Mouse (Mus musculus) hindbrain, postnatal 0 days (tissue): ENCODE data around the gene Ccdc105. TPM values are rescaled to one million over a fixed set of nuclear protein-coding genes. Genes with fewer than 3 reads are reported as not detected.

Experiments
- ATAC-seq: fragments of 200-750 bp; cut with Nextera tagmentation; 2 replicates; pipeline ENCODE4 v1.8.0; 2017; ENCODE audit warnings: mild to moderate bottlenecking, moderate TSS enrichment, moderate library complexity
- DNase-seq: peaks from one replicate; pipeline ENCODE4 v3.0.0-alpha.2; 2015; ENCODE audit warnings: low spot score
- H3K27ac ChIP-seq: fragments of 300-500 bp; sonication (generic); 2 replicates; pipeline ENCODE4 v1.5.1; 2014; ENCODE audit warnings: mild to moderate bottlenecking
- H3K27me3 ChIP-seq: fragments of 300-500 bp; sonication (generic); 2 replicates; pipeline ENCODE4 v1.6.1; 2014; ENCODE audit warnings: low read length, mixed read lengths; ENCODE audit not compliant: insufficient read depth
- H3K36me3 ChIP-seq: fragments of 300-500 bp; sonication (generic); 2 replicates; pipeline ENCODE4 v1.6.1; 2014; ENCODE audit warnings: low read length, mixed read lengths; ENCODE audit not compliant: insufficient read depth
- H3K4me1 ChIP-seq: fragments of 300-500 bp; sonication (generic); 2 replicates; pipeline ENCODE4 v1.6.1; 2014; ENCODE audit warnings: antibody characterized with exemption, low read length, mixed read lengths; ENCODE audit not compliant: insufficient read depth
- H3K4me2 ChIP-seq: fragments of 300-500 bp; sonication (generic); 2 replicates; pipeline ENCODE4 v1.6.1; 2014; ENCODE audit warnings: low read depth, mild to moderate bottlenecking, low read length, moderate library complexity, mixed read lengths
- H3K4me3 ChIP-seq: fragments of 300-500 bp; sonication (generic); 2 replicates; pipeline ENCODE4 v1.5.1; 2014; ENCODE audit warnings: low read length
- H3K9ac ChIP-seq: fragments of 300-500 bp; sonication (generic); replicated peaks from 2 replicates; pipeline ENCODE4 v1.6.1; 2014; ENCODE audit warnings: mild to moderate bottlenecking, low read length, moderate library complexity, mixed read lengths
- H3K9me3 ChIP-seq: fragments of 300-500 bp; sonication (generic); 2 replicates; pipeline ENCODE4 v1.6.1; 2016; ENCODE audit warnings: low read length, mixed read lengths
- CTCF ChIP-seq: IDR thresholded peaks from 2 replicates; pipeline ENCODE4 v1.5.1; 2016; ENCODE audit warnings: antibody characterized with exemption, control low read depth, low read depth
- WGBS: fragments of 180-500 bp; shearing (Covaris S2); extraction: QIAGEN DNeasy Blood & Tissue Kit; methylation state at CpG from one replicate; pipeline ENCODE4 v1.1.7; 2014; 5-methylcytosine and 5-hydroxymethylcytosine counted together
- polyA plus RNA-seq: library from polyadenylated mRNA; unstranded; fragments of >200 nt; fragmentation: Nextera tagmentation; extraction: Ambion mirVana; gene quantifications from 2 replicates; pipeline ENCODE4 v1.2.1, GENCODE M21; 2015
- total RNA-seq: library from RNA; depleted of rRNA; stranded (reverse); fragments of >200 nt; gene quantifications from 2 replicates; pipeline ENCODE4 v1.2.3, GENCODE M21; 2014; rRNA removed

Ccdc105 gene
- total RNA-seq (not detected in 2 replicates), polyA plus RNA-seq (0.16 and 0.28 TPM in 2 replicates)

DNA sequence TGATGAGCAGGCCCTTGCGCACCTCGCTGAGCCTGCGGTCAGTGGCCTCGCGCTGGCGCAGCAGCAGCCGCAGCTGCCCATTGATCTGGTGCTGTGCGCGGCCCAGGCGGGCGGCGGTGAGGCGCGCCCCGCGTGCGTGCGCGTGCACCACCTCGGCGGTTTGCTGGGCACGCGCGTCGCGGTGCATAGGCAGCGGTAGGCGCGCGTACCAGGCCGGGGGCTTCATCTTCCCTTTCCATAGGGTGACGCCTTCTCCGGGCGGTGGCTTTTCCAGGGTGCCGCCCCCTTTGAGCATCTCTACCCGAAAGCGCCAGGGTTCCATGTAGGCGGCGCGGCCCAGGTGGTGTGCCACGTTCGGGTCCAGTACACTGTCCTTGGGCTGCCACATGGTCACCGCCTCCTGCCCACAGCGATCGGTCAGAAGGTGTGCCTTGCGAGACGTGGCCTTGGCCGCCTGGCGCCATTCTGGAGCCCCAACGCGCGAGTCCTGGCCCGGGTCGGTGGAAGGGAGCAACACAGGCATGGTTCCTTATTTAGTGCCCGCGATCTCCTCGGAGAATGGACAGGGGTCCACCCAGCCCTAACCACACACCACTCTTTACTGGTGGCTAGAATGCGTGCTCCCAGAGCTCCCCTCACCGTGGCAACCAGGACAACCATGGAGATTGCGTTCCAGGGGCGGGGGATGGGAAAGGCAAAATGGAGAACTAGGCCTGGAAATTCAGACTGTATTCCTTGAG lies at the start of gene Ccdc105:
Gene Ccdc105 (minus strand): TSS at position 614 of the 740 bp plus-strand sequence.
- ATAC-seq (peak; percentile 95), DNase-seq (peak; percentile 95)
- Histone ChIP-seq H3K27ac (peak within 1 kb of the TSS; percentile 93), H3K4me2 (peak within 1 kb of the TSS; percentile 86), H3K27me3 (no peaks in the 10 kb centered on the region), H3K9me3 (no peaks in the 10 kb centered on the region), H3K4me1 (0 out of 2 replicates have a peak, but pooled peaks cover 3% of the 10 kb centered on the region), H3K36me3 (no peaks in the 10 kb centered on the region), H3K4me3 (peak within 1 kb of the TSS; percentile 48), H3K9ac (peak within 1 kb of the TSS; percentile 82)
- no peak for TF ChIP-seq CTCF
- 1% methylated on average over 58 of the region's 61 CpGs for WGBS

DNA sequence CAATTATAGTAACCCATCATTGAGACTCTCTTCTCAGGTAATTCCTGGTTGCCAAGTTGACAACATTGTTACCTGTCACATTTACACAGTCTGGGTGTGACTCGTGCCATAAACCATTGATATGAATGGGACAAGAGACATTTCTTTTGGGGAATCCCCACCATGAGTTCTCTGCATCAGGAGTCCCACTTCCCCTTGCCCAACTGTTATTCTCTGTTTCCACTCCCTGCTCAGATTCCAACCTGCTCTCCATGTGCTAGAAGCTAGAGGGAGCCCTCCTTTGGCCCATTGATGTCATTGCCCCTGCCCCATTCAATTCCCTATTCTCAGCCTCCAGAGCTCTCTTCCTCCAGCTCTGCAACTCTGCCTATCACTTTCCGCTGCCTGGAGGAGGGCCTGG lies 48.6 kb upstream of the Ccdc105 start:
- no peak overlapping the region for H3K27ac ChIP-seq
- no peak overlapping the region for H3K9ac ChIP-seq
- H3K27me3 ChIP-seq, result no peaks in the 10 kb centered on the region
- DNase-seq, result no peak
- no peaks in the 10 kb centered on the region for H3K36me3 ChIP-seq
- ATAC-seq, result no peak
- no peak overlapping the region for H3K4me3 ChIP-seq
- H3K4me1 ChIP-seq, result no peaks in the 10 kb centered on the region
- no peaks in the 10 kb centered on the region for H3K9me3 ChIP-seq
- no peak overlapping the region for H3K4me2 ChIP-seq
- no peak for TF ChIP-seq CTCF
- 84% methylated on average over 2 of the region's 2 CpGs for WGBS

DNA sequence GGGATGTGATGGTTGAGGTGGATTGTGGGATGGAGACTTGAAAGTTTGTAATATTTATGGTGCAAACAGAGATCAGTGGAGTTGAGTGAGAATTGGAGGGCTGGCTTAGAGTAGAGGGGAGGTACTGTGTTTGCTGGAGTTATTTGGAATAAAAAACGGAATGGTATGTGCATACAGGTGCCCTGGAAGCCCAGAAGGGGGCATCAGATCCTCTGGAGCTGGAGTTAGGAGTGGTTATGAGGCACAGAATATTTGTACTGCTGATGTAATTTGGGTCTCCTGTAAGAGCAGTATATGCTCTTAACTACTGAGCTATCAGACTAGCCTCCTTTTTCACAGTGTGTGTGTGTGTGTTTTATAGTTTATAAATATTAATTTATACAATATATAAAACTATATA lies 37.7 kb upstream of the Ccdc105 start:
- Histone ChIP-seq H3K4me2 (no peak overlapping the region), H3K4me1 (no peaks in the 10 kb centered on the region), H3K27me3 (no peaks in the 10 kb centered on the region), H3K36me3 (no peaks in the 10 kb centered on the region), H3K27ac (no peak overlapping the region), H3K4me3 (no peak overlapping the region), H3K9ac (no peak overlapping the region), H3K9me3 (no peaks in the 10 kb centered on the region)
- ATAC-seq (no peak), DNase-seq (no peak)
- WGBS, result 30% methylated on average over 1 of the region's 1 CpGs
- TF ChIP-seq CTCF, result peak; percentile 38

DNA sequence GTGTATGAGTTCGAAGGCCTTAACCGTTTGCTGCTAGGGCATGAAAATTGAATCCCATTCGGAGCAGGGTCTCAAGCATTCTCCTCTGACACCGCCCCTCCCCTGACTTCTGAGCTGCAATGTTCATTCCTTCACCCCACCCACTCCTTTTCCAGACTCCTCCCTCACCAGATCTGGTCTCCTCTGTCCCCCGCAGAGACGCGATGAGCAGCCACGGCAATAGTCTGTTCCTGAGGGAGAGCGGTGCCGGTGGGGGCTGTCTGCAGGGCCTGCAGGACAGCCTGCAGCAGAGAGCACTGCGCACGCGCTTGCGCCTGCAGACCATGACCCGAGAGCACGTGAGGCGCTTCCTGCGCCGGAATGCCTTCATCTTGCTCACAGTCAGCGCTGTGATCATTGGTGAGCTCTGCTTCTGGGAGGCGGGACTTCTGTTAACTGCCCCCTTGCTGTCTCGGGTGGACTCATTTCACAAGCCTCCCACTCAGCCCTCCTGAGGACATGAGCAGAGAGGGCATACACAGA lies 34.8 kb upstream of the Ccdc105 start:
- DNase-seq, result peak; percentile 94
- H3K9me3 ChIP-seq, result no peaks in the 10 kb centered on the region
- peak; percentile 99 for ATAC-seq
- peak overlapping the region; percentile 56 for H3K9ac ChIP-seq
- H3K4me2 ChIP-seq, result peak overlapping the region; percentile 59
- no peaks in the 10 kb centered on the region; the same call in 1 of the 2 replicates for H3K4me1 ChIP-seq
- H3K4me3 ChIP-seq, result peak overlapping the region; percentile 37
- no peaks in the 10 kb centered on the region for H3K27me3 ChIP-seq
- peak; percentile 38; the same call in 1 of the 2 replicates for TF ChIP-seq CTCF
- WGBS, result 4% methylated on average over 22 of the region's 22 CpGs
- H3K36me3 ChIP-seq, result no peaks in the 10 kb centered on the region
- peak overlapping the region; percentile 81 for H3K27ac ChIP-seq

DNA sequence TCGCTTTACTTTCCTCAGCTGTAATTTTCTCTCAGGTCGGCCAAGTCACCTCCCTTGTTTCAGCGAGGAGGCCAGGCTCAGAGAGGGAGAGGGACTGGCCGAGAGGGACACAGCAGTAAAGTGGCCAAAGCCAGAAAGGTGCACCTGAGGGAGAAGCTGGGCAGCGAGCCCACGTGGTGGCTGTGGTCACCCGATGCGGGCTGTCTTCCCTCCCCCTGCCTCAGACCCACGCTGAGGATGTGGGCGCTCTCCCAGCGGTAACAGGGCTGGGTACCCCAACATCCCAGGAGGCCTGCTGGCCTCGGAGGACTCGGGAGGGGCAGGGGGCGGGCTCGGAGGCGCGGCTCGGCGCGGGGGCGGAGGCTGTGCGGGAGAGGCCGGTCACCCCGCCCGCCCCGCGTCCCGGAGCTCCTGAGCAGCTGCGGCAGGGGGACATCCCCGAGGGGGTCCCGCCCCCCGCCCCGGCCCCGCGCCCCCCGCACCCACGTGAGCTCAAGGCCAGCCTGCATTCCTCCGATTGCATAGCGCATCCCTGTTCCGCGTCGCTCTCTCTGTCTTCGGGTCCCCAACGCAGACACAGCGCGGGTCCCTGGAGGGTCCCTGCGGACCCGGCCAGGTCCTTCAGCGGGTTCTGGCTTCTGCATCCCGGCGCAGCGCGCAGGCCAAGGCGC lies 27.3 kb upstream of the Ccdc105 start, which contains the start of gene Slc1a6:
Gene Slc1a6 (plus strand): TSS at position 516 of the 671 bp plus-strand sequence.
- under 1% methylated on average over 45 of the region's 54 CpGs for WGBS
- Histone ChIP-seq H3K27ac (peak within 1 kb of the TSS; percentile 70), H3K27me3 (no peaks in the 10 kb centered on the region), H3K9ac (peak within 1 kb of the TSS; percentile 72), H3K9me3 (no peaks in the 10 kb centered on the region), H3K36me3 (no peaks in the 10 kb centered on the region), H3K4me2 (peak within 1 kb of the TSS; percentile 95), H3K4me3 (peak within 1 kb of the TSS; percentile 66), H3K4me1 (no peaks in the 10 kb centered on the region; the same call in 1 of the 2 replicates)
- ATAC-seq (peak; percentile 79), DNase-seq (peak; percentile 49)
- TF ChIP-seq CTCF, result no peak

DNA sequence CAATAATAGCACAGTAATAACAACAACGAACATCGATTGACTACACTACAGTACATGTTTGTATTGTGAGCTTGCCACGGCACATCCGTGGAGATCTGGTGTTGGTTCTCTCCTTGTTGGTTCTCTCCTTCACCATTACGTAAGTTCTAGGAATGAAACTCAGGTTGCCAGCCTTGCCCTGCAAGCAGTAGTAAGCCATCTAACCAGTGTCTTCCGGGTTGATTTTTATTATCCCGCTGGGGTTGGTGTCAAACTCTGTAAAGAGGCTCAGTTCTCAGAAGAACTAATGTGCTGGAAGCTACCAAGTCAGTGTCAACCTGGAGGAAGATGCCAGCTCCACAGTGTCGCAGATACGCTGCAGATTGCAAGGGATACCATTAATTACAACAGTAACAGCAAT lies 26.7 kb upstream of the Ccdc105 start:
- 55% methylated on average over 9 of the region's 9 CpGs for WGBS
- no peak for TF ChIP-seq CTCF

More for the DNA sequence above, 26.7 kb upstream of the Ccdc105 start:
- H3K36me3 ChIP-seq, result no peaks in the 10 kb centered on the region
- H3K9me3 ChIP-seq, result no peaks in the 10 kb centered on the region
- H3K27me3 ChIP-seq, result no peaks in the 10 kb centered on the region
- no peaks in the 10 kb centered on the region; the same call in 1 of the 2 replicates for H3K4me1 ChIP-seq
- H3K4me2 ChIP-seq, result peak overlapping the region; percentile 95
- peak overlapping the region; percentile 72; the same call in 1 of the 2 replicates for H3K9ac ChIP-seq
- ATAC-seq (no peak), DNase-seq (no peak)
- H3K4me3 ChIP-seq, result peak overlapping the region; percentile 66
- peak overlapping the region; percentile 70; the same call in 1 of the 2 replicates for H3K27ac ChIP-seq
